Mouse (Mus musculus): ENCODE results near the gene Pglyrp2.

Pglyrp2 gene

GRCm38 (mm10) chr17:32424034-32424433 is at the start of gene Pglyrp2:
Gene Pglyrp2 (minus strand): TSS chr17:32424167.
- DNase-seq (ENCODE audit: low read depth), result no peak

GRCm38 (mm10) chr17:32472176-32472575 is 48.2 kb upstream of the Pglyrp2 start:
- DNase-seq (ENCODE audit: low read depth), result no peak

GRCm38 (mm10) chr17:32470795-32471194 is 46.8 kb upstream of the Pglyrp2 start:
- DNase-seq (ENCODE audit: low read depth), result no peak

- no peak for DNase-seq (ENCODE audit: low read depth)
Measured at GRCm38 (mm10) chr17:32468494-32468893, 44.5 kb upstream of the Pglyrp2 start.

- DNase-seq (ENCODE audit: low read depth), result peak; percentile 30
Measured at GRCm38 (mm10) chr17:32454997-32455396, 31.0 kb upstream of the Pglyrp2 start.

GRCm38 (mm10) chr17:32454188-32454587 is 30.2 kb upstream of the Pglyrp2 start:
- DNase-seq (ENCODE audit: low read depth), result no peak

GRCm38 (mm10) chr17:32452482-32452881 is 28.5 kb upstream of the Pglyrp2 start, which contains the start of gene Cyp4f39:
Gene Cyp4f39 (plus strand): TSS chr17:32452723.
- peak; percentile 44 for DNase-seq (ENCODE audit: low read depth)

GRCm38 (mm10) chr17:32450844-32451537 is 27.0 kb upstream of the Pglyrp2 start:
- no peak for DNase-seq (ENCODE audit: low read depth)

- no peak for DNase-seq (ENCODE audit: low read depth)
Measured at GRCm38 (mm10) chr17:32449042-32449441, 25.1 kb upstream of the Pglyrp2 start.

- DNase-seq (ENCODE audit: low read depth), result no peak
Measured at GRCm38 (mm10) chr17:32447195-32447594, 23.2 kb upstream of the Pglyrp2 start.

- no peak for DNase-seq (ENCODE audit: low read depth)
Measured at GRCm38 (mm10) chr17:32445016-32445415, 21.0 kb upstream of the Pglyrp2 start.

- no peak for DNase-seq (ENCODE audit: low read depth)
Measured at GRCm38 (mm10) chr17:32443245-32443644, 19.3 kb upstream of the Pglyrp2 start.

- DNase-seq (ENCODE audit: low read depth), result no peak
Measured at GRCm38 (mm10) chr17:32437106-32437505, 13.1 kb upstream of the Pglyrp2 start.

- DNase-seq (ENCODE audit: low read depth), result no peak
Measured at GRCm38 (mm10) chr17:32435151-32435550, 11.2 kb upstream of the Pglyrp2 start.

GRCm38 (mm10) chr17:32434324-32434723 is 10.4 kb upstream of the Pglyrp2 start:
- DNase-seq (ENCODE audit: low read depth), result no peak

- no peak for DNase-seq (ENCODE audit: low read depth)
Measured at GRCm38 (mm10) chr17:32431972-32432371, 8.0 kb upstream of the Pglyrp2 start.

GRCm38 (mm10) chr17:32426610-32427009 is 2.6 kb upstream of the Pglyrp2 start:
- no peak for DNase-seq (ENCODE audit: low read depth)

- no peak for DNase-seq (ENCODE audit: low read depth)
Measured at GRCm38 (mm10) chr17:32420781-32421180, 3.2 kb downstream of the Pglyrp2 start.

- no peak for DNase-seq (ENCODE audit: low read depth)
Measured at GRCm38 (mm10) chr17:32419989-32420388, 4.0 kb downstream of the Pglyrp2 start.

- DNase-seq (ENCODE audit: low read depth), result no peak
Measured at GRCm38 (mm10) chr17:32416771-32417170, 7.2 kb downstream of the Pglyrp2 start.

- no peak for DNase-seq (ENCODE audit: low read depth)
Measured at GRCm38 (mm10) chr17:32415417-32416020, 8.4 kb downstream of the Pglyrp2 start.

GRCm38 (mm10) chr17:32411898-32412297 is 12.1 kb downstream of the Pglyrp2 start:
- no peak for DNase-seq (ENCODE audit: low read depth)

- no peak for DNase-seq (ENCODE audit: low read depth)
Measured at GRCm38 (mm10) chr17:32403417-32403816, 20.6 kb downstream of the Pglyrp2 start, which contains the start of gene Rasal3. Gene Rasal3 (minus strand): TSS chr17:32403583.

GRCm38 (mm10) chr17:32402779-32403157 is 21.2 kb downstream of the Pglyrp2 start:
- DNase-seq (ENCODE audit: low read depth), result no peak
